Mouse (Mus musculus) ES-Bruce4 (cell line): Measurements from ENCODE around the gene Rtf1. TPM values are rescaled to one million over a fixed set of nuclear protein-coding genes. Genes with fewer than 3 reads are reported as not detected.

ENCODE experiments used
- H3K27ac ChIP-seq: 2 replicates; pipeline ENCODE4 v1.5.1; 2012; ENCODE audit warnings: low read length, inconsistent platforms; ENCODE audit not compliant: insufficient read depth
- H3K27me3 ChIP-seq: 2 replicates; pipeline ENCODE4 v1.6.1; 2012; ENCODE audit warnings: mild to moderate bottlenecking, low read length, inconsistent platforms; ENCODE audit not compliant: control insufficient read depth, poor library complexity, insufficient read depth, severe bottlenecking
- H3K36me3 ChIP-seq: 2 replicates; pipeline ENCODE4 v1.6.1; 2012; ENCODE audit warnings: inconsistent platforms, mild to moderate bottlenecking, low read length, moderate library complexity; ENCODE audit not compliant: control insufficient read depth, poor library complexity, insufficient read depth, severe bottlenecking
- H3K4me1 ChIP-seq: one replicate; pipeline ENCODE4 v1.8.1; 2011; ENCODE audit warnings: low read length; ENCODE audit not compliant: control insufficient read depth, insufficient read depth
- H3K4me3 ChIP-seq: 2 replicates; pipeline ENCODE4 v1.5.1; 2011; ENCODE audit warnings: low read depth, mild to moderate bottlenecking, low read length
- H3K9ac ChIP-seq: 2 replicates; pipeline ENCODE4 v1.6.1; 2012; ENCODE audit warnings: low read depth, mild to moderate bottlenecking, inconsistent platforms; ENCODE audit not compliant: poor library complexity, severe bottlenecking
- H3K9me3 ChIP-seq: replicated peaks from 2 replicates; pipeline ENCODE4 v1.6.1; 2012; ENCODE audit warnings: mild to moderate bottlenecking, low read length, inconsistent platforms; ENCODE audit not compliant: control insufficient read depth, poor library complexity, insufficient read depth, severe bottlenecking
- CTCF ChIP-seq: IDR thresholded peaks from one replicate; pipeline ENCODE4 v1.8.1; 2011; ENCODE audit warnings: low read depth, low read length
- EP300 ChIP-seq: IDR thresholded peaks from 2 replicates; pipeline ENCODE4 v1.6.1; 2011; ENCODE audit warnings: low read depth, low read length; ENCODE audit not compliant: insufficient read depth
- POLR2A ChIP-seq: IDR thresholded peaks from one replicate; pipeline ENCODE4 v1.8.1; 2011; ENCODE audit warnings: low read length; ENCODE audit not compliant: insufficient read depth
- polyA plus RNA-seq: library from polyadenylated mRNA; stranded (reverse); fragments of >200 nt; gene quantifications from 2 replicates; pipeline ENCODE4 v1.2.4, GENCODE M21; 2011; ENCODE audit warnings: low read depth; ENCODE audit not compliant: missing spikeins, insufficient read depth, insufficient read length

Gene Rtf1
- polyA plus RNA-seq, result 34.9 and 47.3 TPM in 2 replicates

DNA sequence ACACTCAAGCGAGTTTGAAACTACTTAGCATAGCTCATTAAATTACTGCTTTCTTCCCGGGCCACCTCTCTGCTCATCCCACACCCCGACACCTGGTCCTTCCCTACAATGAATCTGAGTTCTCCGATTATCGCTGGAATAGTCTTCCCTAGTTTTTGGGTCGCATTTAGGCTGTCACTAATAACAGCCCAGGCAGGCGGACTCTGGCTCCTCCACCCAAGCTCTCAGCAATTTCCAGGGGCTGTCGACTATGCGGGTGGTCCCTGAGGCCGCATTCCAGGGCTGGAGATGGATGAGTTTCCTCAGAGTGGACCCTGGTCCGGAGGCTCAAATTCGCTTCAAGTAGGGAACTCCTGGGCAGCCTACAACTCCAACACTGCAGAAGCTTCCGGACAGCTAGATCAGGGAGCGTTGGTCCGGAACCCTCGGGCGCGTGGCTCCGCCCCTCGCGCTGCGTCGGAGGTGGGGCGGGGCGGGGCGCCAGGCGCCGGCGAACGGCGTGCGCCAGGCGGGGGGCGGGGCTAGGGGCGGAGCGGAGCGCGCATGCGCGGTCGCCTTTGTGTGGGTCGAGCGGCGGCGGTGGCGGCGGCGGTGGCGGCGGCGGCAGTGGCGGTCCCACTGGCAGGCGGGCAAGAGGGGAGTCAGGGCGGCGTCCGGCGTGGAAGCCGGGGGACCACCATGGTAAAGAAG lies at the start of gene Rtf1:
TSS of gene Rtf1 (plus strand) at position 544 of the 690 bp plus-strand sequence.
- H3K4me3 ChIP-seq, result peak within 1 kb of the TSS; percentile 97
- H3K27ac ChIP-seq, result peak within 1 kb of the TSS; percentile 64; the same call in 1 of the 2 replicates
- H3K36me3 ChIP-seq, result 0 out of 2 replicates have a peak, but pooled peaks cover 2% of the 10 kb centered on the region
- peak within 1 kb of the TSS; percentile 93 for H3K9ac ChIP-seq
- no peaks in the 10 kb centered on the region for H3K9me3 ChIP-seq
- H3K27me3 ChIP-seq, result no peaks in the 10 kb centered on the region
- no peak for TF ChIP-seq EP300
- TF ChIP-seq POLR2A, result peak; percentile 86
- H3K4me1 ChIP-seq, result no peaks in the 10 kb centered on the region

DNA sequence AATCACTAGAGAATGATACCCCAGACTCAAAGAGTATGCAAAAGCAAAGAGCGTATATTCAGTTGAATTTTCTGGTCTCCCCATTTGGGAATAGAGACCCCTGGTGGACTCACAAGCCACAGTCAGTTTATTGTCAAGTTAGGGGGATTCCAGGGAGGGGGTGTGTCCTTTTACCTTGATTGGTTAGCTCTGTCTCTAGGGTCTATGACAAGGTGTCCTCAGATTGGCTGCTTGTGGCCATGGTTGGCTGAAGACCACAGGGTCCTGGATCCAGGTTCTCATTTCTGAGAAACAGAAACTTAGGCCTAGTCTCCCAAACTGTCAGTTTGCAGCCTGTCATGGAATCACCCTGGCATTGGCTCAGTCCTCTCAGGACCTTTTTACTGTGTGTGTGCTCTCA lies 38.1 kb upstream of the Rtf1 start:
- TF ChIP-seq POLR2A (no peak), EP300 (no peak), CTCF (no peak)
- H3K27me3 ChIP-seq, result no peaks in the 10 kb centered on the region
- no peak overlapping the region for H3K9ac ChIP-seq
- H3K4me3 ChIP-seq, result no peak overlapping the region
- peaks cover 62% of the 10 kb centered on the region for H3K36me3 ChIP-seq
- H3K4me1 ChIP-seq, result no peaks in the 10 kb centered on the region
- H3K9me3 ChIP-seq, result no peaks in the 10 kb centered on the region
- no peak overlapping the region for H3K27ac ChIP-seq

DNA sequence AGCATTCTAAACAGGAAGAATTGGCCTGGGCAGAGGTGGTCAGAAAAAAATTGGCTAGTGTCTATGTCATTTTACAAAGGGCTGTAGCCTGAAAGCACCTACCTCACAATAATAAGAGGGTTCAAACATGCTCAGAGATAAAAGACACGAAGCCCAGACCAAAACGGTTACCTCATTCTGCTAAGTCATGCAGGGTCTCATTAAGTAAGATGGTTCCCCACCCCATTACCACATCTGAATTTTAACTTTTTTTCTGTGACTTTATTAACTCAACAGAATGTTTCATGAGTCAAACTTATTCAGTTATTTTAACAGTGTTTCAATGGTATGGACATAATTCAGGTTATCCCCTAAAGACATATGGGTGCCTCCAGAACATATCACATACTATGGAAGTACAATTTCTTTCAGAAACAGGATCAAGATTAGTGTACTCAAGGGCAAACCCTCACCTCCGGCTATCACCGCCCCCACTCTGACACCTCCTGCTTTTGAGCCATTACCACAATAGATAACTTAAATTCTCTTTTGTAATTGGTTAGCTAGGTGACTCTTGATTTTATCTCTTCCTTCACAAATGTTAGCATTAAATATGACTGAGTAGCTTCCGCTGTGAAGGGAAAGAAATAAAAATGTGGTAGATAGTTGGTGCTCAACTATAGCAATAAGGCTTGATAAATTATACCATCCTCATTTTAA lies 33.5 kb upstream of the Rtf1 start:
- Histone ChIP-seq H3K4me3 (no peak overlapping the region), H3K27ac (no peak overlapping the region), H3K9me3 (no peaks in the 10 kb centered on the region), H3K36me3 (peaks cover 74% of the 10 kb centered on the region), H3K27me3 (no peaks in the 10 kb centered on the region), H3K4me1 (no peaks in the 10 kb centered on the region), H3K9ac (no peak overlapping the region)
- TF ChIP-seq CTCF, result no peak
- no peak for TF ChIP-seq EP300

GRCm38 (mm10) chr2:119644254-119644653 lies 30.6 kb upstream of the Rtf1 start:
- no peaks in the 10 kb centered on the region for H3K27me3 ChIP-seq
- no peak overlapping the region for H3K4me3 ChIP-seq
- no peak overlapping the region for H3K9ac ChIP-seq
- no peaks in the 10 kb centered on the region for H3K9me3 ChIP-seq
- peaks cover 74% of the 10 kb centered on the region for H3K36me3 ChIP-seq
- TF ChIP-seq EP300 (no peak), POLR2A (no peak), CTCF (no peak)
- H3K4me1 ChIP-seq, result no peaks in the 10 kb centered on the region
- H3K27ac ChIP-seq, result no peak overlapping the region

DNA sequence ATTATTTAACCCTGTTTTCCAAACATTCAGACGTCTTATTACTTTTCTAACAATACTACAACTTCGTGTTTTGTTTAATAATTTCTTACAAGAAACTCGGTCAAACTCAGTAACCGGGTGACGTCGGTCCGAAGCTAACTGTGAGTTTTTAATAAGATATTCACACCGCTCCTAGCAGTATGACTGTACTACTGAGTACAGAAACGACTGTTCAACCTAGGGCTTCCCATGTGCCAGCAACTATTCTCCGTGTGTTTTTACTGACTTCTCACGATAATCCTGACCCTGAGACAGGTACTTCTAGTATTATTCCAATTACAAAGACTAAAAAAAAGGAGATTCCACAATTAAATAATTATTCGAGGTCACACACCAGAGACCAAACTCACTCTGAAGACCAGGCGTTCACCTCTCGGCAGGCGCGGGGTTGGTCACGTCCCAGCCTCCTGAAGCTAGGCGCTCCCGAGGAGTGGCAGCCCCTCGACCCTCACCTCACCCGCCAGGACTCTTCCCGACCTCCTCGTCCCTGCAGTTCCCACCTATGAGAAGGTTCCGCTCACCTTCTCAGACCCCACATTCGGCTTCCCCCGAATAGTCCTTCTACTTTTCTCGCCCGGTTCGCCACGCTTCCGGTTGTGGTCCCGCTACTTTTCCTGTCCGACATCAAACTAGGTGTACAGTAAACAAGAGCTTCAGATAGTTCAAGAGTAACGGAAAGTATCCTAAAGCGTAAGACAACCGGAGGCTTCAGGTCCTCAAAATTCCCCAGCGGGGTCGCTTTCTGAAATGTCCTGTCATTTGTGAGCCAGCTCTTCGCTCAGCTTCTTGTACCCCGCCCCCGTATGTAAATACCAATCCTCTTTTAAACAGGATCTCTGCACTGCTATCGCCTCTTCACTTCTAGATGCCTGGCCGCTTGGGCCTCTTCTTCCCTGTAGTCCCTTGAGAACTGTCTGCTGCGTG lies 12.4 kb upstream of the Rtf1 start, which contains the start of gene Ndufaf1:
TSS of gene Ndufaf1 (minus strand) at position 608 of the 963 bp plus-strand sequence.
- no peaks in the 10 kb centered on the region for H3K27me3 ChIP-seq
- no peak within 1 kb of the TSS for H3K27ac ChIP-seq
- peak within 1 kb of the TSS; percentile 98 for H3K4me3 ChIP-seq
- TF ChIP-seq EP300 (peak; percentile 64), POLR2A (peak; percentile 76), CTCF (no peak)
- peaks cover 9% of the 10 kb centered on the region; the same call in 1 of the 2 replicates for H3K36me3 ChIP-seq
- no peaks in the 10 kb centered on the region for H3K9me3 ChIP-seq
- no peaks in the 10 kb centered on the region for H3K4me1 ChIP-seq
- H3K9ac ChIP-seq, result peak within 1 kb of the TSS; percentile 82
